Mouse (Mus musculus) midbrain, embryonic 12.5 days (tissue): Measurements from ENCODE around the gene Ackr4. TPM values are rescaled to one million over a fixed set of nuclear protein-coding genes. Genes with fewer than 3 reads are reported as not detected.

Experiments
- ATAC-seq: fragments of 200-750 bp; cut with Nextera tagmentation; 2 replicates; pipeline ENCODE4 v1.8.0; 2017; ENCODE audit warnings: low read depth, moderate TSS enrichment, moderate library complexity; ENCODE audit not compliant: low FRiP score
- H3K27ac ChIP-seq: fragments of 300-500 bp; sonication (generic); replicated peaks from 2 replicates; pipeline ENCODE4 v1.5.1; 2016; ENCODE audit warnings: mild to moderate bottlenecking
- H3K27me3 ChIP-seq: fragments of 300-500 bp; sonication (generic); 2 replicates; pipeline ENCODE4 v1.6.1; 2016; ENCODE audit warnings: mild to moderate bottlenecking
- H3K36me3 ChIP-seq: fragments of 300-500 bp; sonication (generic); 2 replicates; pipeline ENCODE4 v1.6.1; 2016
- H3K4me1 ChIP-seq: fragments of 300-500 bp; sonication (generic); 2 replicates; pipeline ENCODE4 v1.6.1; 2016
- H3K4me2 ChIP-seq: fragments of 300-500 bp; sonication (generic); replicated peaks from 2 replicates; pipeline ENCODE4 v1.6.1; 2016; ENCODE audit warnings: mild to moderate bottlenecking, moderate library complexity
- H3K4me3 ChIP-seq: fragments of 300-500 bp; sonication (generic); 2 replicates; pipeline ENCODE4 v1.5.1; 2016; ENCODE audit warnings: mild to moderate bottlenecking
- H3K9ac ChIP-seq: fragments of 300-500 bp; sonication (generic); replicated peaks from 2 replicates; pipeline ENCODE4 v1.6.1; 2016; ENCODE audit warnings: mild to moderate bottlenecking, moderate library complexity
- H3K9me3 ChIP-seq: fragments of 300-500 bp; sonication (generic); 2 replicates; pipeline ENCODE4 v1.6.1; 2016; ENCODE audit warnings: mild to moderate bottlenecking
- WGBS: fragments of 180-500 bp; shearing (Covaris S2); methylation state at CpG from one replicate; pipeline ENCODE4 v1.1.7; 2016; 5-methylcytosine and 5-hydroxymethylcytosine counted together
- polyA plus RNA-seq: library from polyadenylated mRNA; unstranded; fragments of >200 nt; fragmentation: Nextera tagmentation; extraction: Ambion mirVana; gene quantifications from 2 replicates; pipeline ENCODE4 v1.2.1, GENCODE M21; 2016

Gene Ackr4
- polyA plus RNA-seq, 1 experiment from 2014 or later: 0.48 TPM

DNA sequence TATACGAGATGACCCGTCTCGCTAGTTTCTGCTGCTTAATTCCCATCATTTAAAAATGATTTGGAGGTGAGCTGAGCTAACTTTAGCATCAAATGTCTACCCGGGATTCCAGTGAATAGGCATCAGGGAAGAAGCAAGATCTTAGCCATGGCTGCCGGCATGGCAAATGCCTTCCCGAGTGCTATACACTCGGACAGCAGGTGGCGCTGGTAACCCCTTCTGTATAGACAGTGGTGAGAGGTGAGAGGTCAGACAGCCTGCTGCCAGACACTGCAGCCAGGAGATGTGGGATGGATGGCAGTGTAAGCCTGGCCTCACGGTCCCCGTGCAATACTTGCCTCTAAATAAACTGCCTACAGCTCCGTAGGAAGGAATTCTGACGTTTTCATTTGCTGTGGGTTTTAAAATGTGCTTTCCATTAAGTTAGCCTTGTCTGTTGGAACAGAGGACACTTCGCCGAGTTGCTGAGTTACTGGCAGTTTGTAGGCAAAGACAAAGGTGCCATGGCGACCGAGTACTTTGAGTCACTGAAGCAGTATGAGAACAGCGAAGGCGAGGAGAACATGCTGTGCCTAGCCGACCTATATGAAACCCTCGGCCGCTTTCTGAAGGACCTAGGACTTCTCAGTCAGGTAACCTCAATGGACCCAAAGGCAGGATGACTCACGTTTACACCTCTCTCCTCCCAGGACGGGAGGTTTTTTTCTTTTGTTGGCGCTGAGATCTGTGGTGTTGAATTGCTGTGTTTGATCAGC lies 91.3 kb downstream of the Ackr4 start:
- Histone ChIP-seq H3K27ac (no peak overlapping the region), H3K4me1 (no peaks in the 10 kb centered on the region), H3K4me2 (no peak overlapping the region), H3K27me3 (no peaks in the 10 kb centered on the region), H3K9ac (no peak overlapping the region), H3K9me3 (no peaks in the 10 kb centered on the region), H3K4me3 (no peak overlapping the region), H3K36me3 (no peaks in the 10 kb centered on the region)
- whole genome bisulfite sequencing: 50% methylated on average over 24 of the region's 24 CpGs
- ATAC-seq: no peak

DNA sequence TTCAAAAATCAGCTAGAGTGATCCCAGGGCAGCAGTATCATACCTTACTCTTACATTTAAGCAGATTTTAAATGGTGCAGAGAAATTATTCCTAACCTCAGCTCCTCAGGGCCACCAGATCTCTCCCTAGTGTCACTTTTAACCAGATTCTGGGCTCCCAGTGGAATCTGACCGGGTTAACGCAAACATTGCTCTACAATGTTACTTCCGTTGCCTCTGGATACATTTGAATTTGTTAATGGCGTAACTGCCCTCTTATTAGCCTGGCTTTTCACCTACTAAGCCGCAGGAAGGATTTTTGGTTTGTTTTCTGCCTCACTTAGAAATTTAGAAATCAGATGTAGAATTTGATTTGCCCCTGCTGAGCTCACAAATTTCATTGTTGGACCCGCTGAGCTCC lies 92.0 kb downstream of the Ackr4 start:
- H3K27ac ChIP-seq: no peak overlapping the region
- H3K4me3 ChIP-seq: no peak overlapping the region
- H3K36me3 ChIP-seq: no peaks in the 10 kb centered on the region
- no peaks in the 10 kb centered on the region for H3K9me3 ChIP-seq
- ATAC-seq: no peak
- WGBS: 68% methylated on average over 6 of the region's 6 CpGs
- H3K4me2 ChIP-seq: no peak overlapping the region
- H3K27me3 ChIP-seq: no peaks in the 10 kb centered on the region
- H3K4me1 ChIP-seq: no peaks in the 10 kb centered on the region
- no peak overlapping the region for H3K9ac ChIP-seq

DNA sequence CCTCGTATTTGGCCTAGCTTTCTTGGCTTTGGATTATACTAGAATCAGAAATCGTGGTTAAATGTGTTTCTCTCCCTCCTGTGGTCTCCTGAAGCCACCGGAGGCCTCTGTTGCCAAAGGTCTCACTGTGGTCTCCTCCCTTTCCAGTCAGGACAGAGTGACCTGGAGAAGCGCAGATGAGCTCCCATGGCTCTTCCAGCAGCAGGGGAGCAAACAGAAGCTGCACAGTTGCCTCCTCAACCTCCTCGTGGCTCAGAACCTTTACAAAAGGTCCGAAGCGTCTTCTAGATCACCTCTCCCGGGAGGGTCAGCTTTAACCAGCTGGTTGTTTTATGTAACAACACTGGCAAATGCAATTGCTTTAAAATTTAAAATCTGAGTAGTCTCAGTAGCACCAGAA lies 92.5 kb downstream of the Ackr4 start:
- ATAC-seq: no peak
- H3K4me2 ChIP-seq: no peak overlapping the region
- no peak overlapping the region for H3K4me3 ChIP-seq
- H3K36me3 ChIP-seq: no peaks in the 10 kb centered on the region
- H3K27ac ChIP-seq: no peak overlapping the region
- H3K9ac ChIP-seq: no peak overlapping the region
- H3K4me1 ChIP-seq: no peaks in the 10 kb centered on the region
- no peaks in the 10 kb centered on the region for H3K9me3 ChIP-seq
- WGBS: 87% methylated on average over 8 of the region's 8 CpGs
- H3K27me3 ChIP-seq: no peaks in the 10 kb centered on the region

Other genes with a start within 250 kb of the Ackr4 start
- 5.2 and 6.0 TPM in 2 replicates for gene Nphp3, start 124.4 kb downstream of the Ackr4 start, polyA plus RNA-seq
- gene Gm28305, start 86.3 kb downstream of the Ackr4 start, polyA plus RNA-seq: not detected in 2 replicates
- gene Uba5, start 63.8 kb downstream of the Ackr4 start, polyA plus RNA-seq: 60.5 and 62.9 TPM in 2 replicates
- gene Acad11, start 63.6 kb downstream of the Ackr4 start, polyA plus RNA-seq: 7.8 and 8.7 TPM in 2 replicates
- gene Dnajc13, start 136.0 kb upstream of the Ackr4 start, polyA plus RNA-seq: 24.2 and 25.4 TPM in 2 replicates
- 0.09 and 0.17 TPM in 2 replicates for gene Acpp, start 210.8 kb upstream of the Ackr4 start, polyA plus RNA-seq